ENCODE assay signal across 8 mouse cellular contexts in genomic region chr6:120187587-120188176, GRCm38 (mm10).
DNase-seq lines count a peak whose midpoint lies in the region; ATAC-seq lines count a peak whose summit lies in the region.

No protein-coding gene starts in this region.

- ATAC-seq in granulocyte monocyte progenitor cell, adult 5-6 weeks (replicated peaks; ENCODE audit: poor library complexity, severe bottlenecking), result peak; percentile 93
- ATAC-seq in limb, embryonic 11.5 days (ENCODE audit: insufficient number of reproducible peaks, low FRiP score, low TSS enrichment, low read depth), result no peak
- ATAC-seq in midbrain, embryonic 15.5 days (replicated peaks), result no peak

- H3K27me3 ChIP-seq in limb, embryonic 11.5 days (ENCODE audit: control insufficient read depth, insufficient read depth, low read length), result no peaks in the 10 kb centered on the region
- no peaks in the 10 kb centered on the region for H3K27me3 ChIP-seq in midbrain, embryonic 15.5 days (replicated peaks)

- peaks cover 7% of the 10 kb centered on the region; the same call in 1 of the 2 replicates for H3K4me1 ChIP-seq in limb, embryonic 11.5 days (ENCODE audit: control insufficient read depth, insufficient read depth, low read length)
- peaks cover 13% of the 10 kb centered on the region; the same call in 1 of the 2 replicates for H3K4me1 ChIP-seq in midbrain, embryonic 15.5 days

- intact Hi-C loops in gastrocnemius, postnatal 14 days (cut with DNase I; ENCODE audit: low total_unique reads), result no loop called here

- H3K9me3 ChIP-seq in limb, embryonic 11.5 days (ENCODE audit: control insufficient read depth, low read length), result no peaks in the 10 kb centered on the region
- H3K9me3 ChIP-seq in midbrain, embryonic 15.5 days, result no peaks in the 10 kb centered on the region

- no peak overlapping the region for H3K27ac ChIP-seq in limb, embryonic 11.5 days (replicated peaks; ENCODE audit: low read depth, low read length)
- no peak overlapping the region for H3K27ac ChIP-seq in midbrain, embryonic 15.5 days

- WGBS in limb, embryonic 11.5 days, result 11% methylated on average over 18 of the region's 18 CpGs
- WGBS in midbrain, embryonic 15.5 days, result 19% methylated on average over 18 of the region's 18 CpGs

- H3K9ac ChIP-seq in limb, embryonic 11.5 days (ENCODE audit: low read length), result no peak overlapping the region
- no peak overlapping the region for H3K9ac ChIP-seq in midbrain, embryonic 15.5 days

- no peaks in the 10 kb centered on the region for H3K36me3 ChIP-seq in limb, embryonic 11.5 days (ENCODE audit: control insufficient read depth, insufficient read depth, low read length)
- no peaks in the 10 kb centered on the region for H3K36me3 ChIP-seq in midbrain, embryonic 15.5 days (replicated peaks)

- DNase-seq in gastrocnemius, postnatal 14 days, result peak; percentile 37
- no peak for DNase-seq in gastrocnemius, postnatal 10 days
- peak; percentile 82 for DNase-seq in T-cell, adult 2 months (ENCODE audit: low spot score)
- peak; percentile 65 for DNase-seq in limb, embryonic 11.5 days (ENCODE audit: low spot score)
- DNase-seq in thymus, postnatal 14 days, result peak; percentile 87
- no peak for DNase-seq in right cerebral cortex, adult 2 months (ENCODE audit: low spot score in 2 of 2)

- no peak overlapping the region for H3K4me3 ChIP-seq in limb, embryonic 11.5 days (ENCODE audit: low read depth, low read length)
- no peak overlapping the region for H3K4me3 ChIP-seq in midbrain, embryonic 15.5 days

- peak overlapping the region; percentile 43 for H3K4me2 ChIP-seq in limb, embryonic 11.5 days (ENCODE audit: low read depth, severe bottlenecking)
- peak overlapping the region; percentile 8 for H3K4me2 ChIP-seq in midbrain, embryonic 15.5 days

Comparison
In these comparisons a context has a peak if more than half of its experiments do, and no peak if none do; other contexts are left out.
1. DNase-seq: peak in gastrocnemius, postnatal 14 days (single experiment), T-cell, adult 2 months (single experiment), limb, embryonic 11.5 days (single experiment) and thymus, postnatal 14 days (single experiment); none in gastrocnemius, postnatal 10 days (single experiment) and right cerebral cortex, adult 2 months (0 of 2).